Mouse (Mus musculus) heart, embryonic 15.5 days (tissue): ENCODE results near the gene Iqca. TPM values are rescaled to one million over a fixed set of nuclear protein-coding genes. Genes with fewer than 3 reads are reported as not detected.

ENCODE experiments used
- ATAC-seq: fragments of 200-750 bp; cut with Nextera tagmentation; replicated peaks from 2 replicates; pipeline ENCODE4 v1.8.0; 2017; ENCODE audit warnings: low read depth, moderate TSS enrichment; ENCODE audit not compliant: insufficient number of reproducible peaks, insufficient read depth, low FRiP score
- H3K27ac ChIP-seq: fragments of 300-500 bp; sonication (generic); 2 replicates; pipeline ENCODE4 v1.5.1; 2015; ENCODE audit warnings: mild to moderate bottlenecking, inconsistent platforms
- H3K27me3 ChIP-seq: fragments of 300-500 bp; sonication (generic); 2 replicates; pipeline ENCODE4 v1.6.1; 2015; ENCODE audit warnings: inconsistent platforms
- H3K36me3 ChIP-seq: fragments of 300-500 bp; sonication (generic); 2 replicates; pipeline ENCODE4 v1.6.1; 2015; ENCODE audit warnings: mild to moderate bottlenecking, inconsistent platforms
- H3K4me1 ChIP-seq: fragments of 300-500 bp; sonication (generic); replicated peaks from 2 replicates; pipeline ENCODE4 v1.6.1; 2015; ENCODE audit warnings: inconsistent platforms
- H3K4me2 ChIP-seq: fragments of 300-500 bp; sonication (generic); 2 replicates; pipeline ENCODE4 v1.6.1; 2015; ENCODE audit warnings: inconsistent platforms, mild to moderate bottlenecking, moderate library complexity
- H3K4me3 ChIP-seq: fragments of 300-500 bp; sonication (generic); 2 replicates; pipeline ENCODE4 v1.5.1; 2015; ENCODE audit warnings: mild to moderate bottlenecking, inconsistent platforms
- H3K9ac ChIP-seq: fragments of 300-500 bp; sonication (generic); 2 replicates; pipeline ENCODE4 v1.6.1; 2015; ENCODE audit warnings: mild to moderate bottlenecking, inconsistent platforms
- H3K9me3 ChIP-seq: fragments of 300-500 bp; sonication (generic); replicated peaks from 2 replicates; pipeline ENCODE4 v1.6.1; 2016; ENCODE audit warnings: inconsistent platforms
- WGBS: fragments of 180-500 bp; shearing (Covaris S2); methylation state at CpG from one replicate; pipeline ENCODE4 v1.1.7; 2015; ENCODE audit warnings: mixed read lengths; 5-methylcytosine and 5-hydroxymethylcytosine counted together
- polyA plus RNA-seq: library from polyadenylated mRNA; unstranded; fragments of >200 nt; fragmentation: Nextera tagmentation; extraction: Ambion mirVana; gene quantifications from 2 replicates; pipeline ENCODE4 v1.2.1, GENCODE M21; 2015

Iqca gene
- polyA plus RNA-seq, 1 experiment from 2014 or later, result not detected

- 56% methylated on average over 5 of the region's 5 CpGs for WGBS
- Histone ChIP-seq H3K27ac (no peak overlapping the region), H3K36me3 (no peaks in the 10 kb centered on the region), H3K27me3 (peaks cover 7% of the 10 kb centered on the region; the same call in 1 of the 2 replicates), H3K9me3 (no peaks in the 10 kb centered on the region), H3K4me1 (peaks cover 5% of the 10 kb centered on the region; the same call in 1 of the 2 replicates), H3K4me3 (no peak overlapping the region), H3K9ac (no peak overlapping the region), H3K4me2 (no peak overlapping the region)
- no peak for ATAC-seq
Observed at GRCm38 (mm10) chr1:90177978-90178377, 24.8 kb upstream of the Iqca start.

- Histone ChIP-seq H3K27ac (no peak overlapping the region), H3K9me3 (no peaks in the 10 kb centered on the region), H3K9ac (no peak overlapping the region), H3K36me3 (no peaks in the 10 kb centered on the region), H3K4me2 (no peak overlapping the region), H3K4me1 (peaks cover 5% of the 10 kb centered on the region; the same call in 1 of the 2 replicates), H3K27me3 (peaks cover 7% of the 10 kb centered on the region; the same call in 1 of the 2 replicates), H3K4me3 (no peak overlapping the region)
- ATAC-seq, result no peak
Observed at GRCm38 (mm10) chr1:90177565-90177964, 24.4 kb upstream of the Iqca start.

GRCm38 (mm10) chr1:90176223-90176622 lies 23.0 kb upstream of the Iqca start:
- Histone ChIP-seq H3K4me2 (no peak overlapping the region), H3K36me3 (no peaks in the 10 kb centered on the region), H3K4me1 (peaks cover 5% of the 10 kb centered on the region; the same call in 1 of the 2 replicates), H3K27me3 (0 out of 2 replicates have a peak, but pooled peaks cover 7% of the 10 kb centered on the region), H3K27ac (no peak overlapping the region), H3K9ac (no peak overlapping the region), H3K4me3 (no peak overlapping the region), H3K9me3 (no peaks in the 10 kb centered on the region)
- no peak for ATAC-seq
- WGBS, result 36% methylated on average over 7 of the region's 7 CpGs

- no peak for ATAC-seq
- WGBS, result 73% methylated on average over 8 of the region's 8 CpGs
- H3K27ac ChIP-seq, result no peak overlapping the region
- no peak overlapping the region for H3K9ac ChIP-seq
- 0 out of 2 replicates have a peak, but pooled peaks cover 2% of the 10 kb centered on the region for H3K27me3 ChIP-seq
- no peak overlapping the region for H3K4me2 ChIP-seq
- H3K9me3 ChIP-seq, result no peaks in the 10 kb centered on the region
- H3K36me3 ChIP-seq, result no peaks in the 10 kb centered on the region
- peaks cover 5% of the 10 kb centered on the region; the same call in 1 of the 2 replicates for H3K4me1 ChIP-seq
- H3K4me3 ChIP-seq, result no peak overlapping the region
Observed at GRCm38 (mm10) chr1:90174338-90174737, 21.1 kb upstream of the Iqca start.

GRCm38 (mm10) chr1:90164319-90164718 lies 11.1 kb upstream of the Iqca start:
- no peak overlapping the region for H3K4me2 ChIP-seq
- no peak overlapping the region for H3K4me3 ChIP-seq
- H3K27me3 ChIP-seq, result peaks cover 12% of the 10 kb centered on the region
- 56% methylated on average over 3 of the region's 3 CpGs for WGBS
- H3K4me1 ChIP-seq, result 0 out of 2 replicates have a peak, but pooled peaks cover 2% of the 10 kb centered on the region
- ATAC-seq, result no peak
- H3K27ac ChIP-seq, result no peak overlapping the region
- no peaks in the 10 kb centered on the region for H3K36me3 ChIP-seq
- H3K9ac ChIP-seq, result no peak overlapping the region
- H3K9me3 ChIP-seq, result no peaks in the 10 kb centered on the region

- whole genome bisulfite sequencing, result 71% methylated on average over 7 of the region's 7 CpGs
- Histone ChIP-seq H3K36me3 (no peaks in the 10 kb centered on the region), H3K9me3 (no peaks in the 10 kb centered on the region), H3K4me3 (no peak overlapping the region), H3K27me3 (peaks cover 15% of the 10 kb centered on the region), H3K4me2 (no peak overlapping the region), H3K4me1 (0 out of 2 replicates have a peak, but pooled peaks cover 2% of the 10 kb centered on the region), H3K27ac (0 out of 2 replicates have a peak overlapping the region, but pooled peaks have one; percentile 31), H3K9ac (no peak overlapping the region)
- ATAC-seq, result no peak
Observed at GRCm38 (mm10) chr1:90163161-90163560, 10.0 kb upstream of the Iqca start.

- Histone ChIP-seq H3K4me2 (no peak overlapping the region), H3K27me3 (peaks cover 22% of the 10 kb centered on the region), H3K9ac (no peak overlapping the region), H3K36me3 (no peaks in the 10 kb centered on the region), H3K9me3 (no peaks in the 10 kb centered on the region), H3K4me3 (no peak overlapping the region), H3K4me1 (0 out of 2 replicates have a peak, but pooled peaks cover 2% of the 10 kb centered on the region), H3K27ac (0 out of 2 replicates have a peak overlapping the region, but pooled peaks have one; percentile 31)
- no peak for ATAC-seq
- 71% methylated on average over 13 of the region's 13 CpGs for WGBS
Observed at GRCm38 (mm10) chr1:90162379-90162857, 9.2 kb upstream of the Iqca start.

- Histone ChIP-seq H3K9ac (no peak overlapping the region), H3K9me3 (no peaks in the 10 kb centered on the region), H3K4me1 (peaks cover 9% of the 10 kb centered on the region; the same call in 1 of the 2 replicates), H3K4me3 (no peak overlapping the region), H3K36me3 (no peaks in the 10 kb centered on the region), H3K4me2 (no peak overlapping the region), H3K27ac (no peak overlapping the region), H3K27me3 (peaks cover 25% of the 10 kb centered on the region)
- ATAC-seq, result no peak
- whole genome bisulfite sequencing, result 70% methylated on average over 6 of the region's 6 CpGs
Observed at GRCm38 (mm10) chr1:90161623-90162022, 8.4 kb upstream of the Iqca start.

- ATAC-seq, result no peak
- Histone ChIP-seq H3K9me3 (no peaks in the 10 kb centered on the region), H3K4me2 (no peak overlapping the region), H3K9ac (no peak overlapping the region), H3K4me3 (no peak overlapping the region), H3K36me3 (no peaks in the 10 kb centered on the region), H3K27ac (no peak overlapping the region), H3K4me1 (peaks cover 10% of the 10 kb centered on the region; the same call in 1 of the 2 replicates), H3K27me3 (peaks cover 37% of the 10 kb centered on the region)
- WGBS, result 39% methylated on average over 13 of the region's 13 CpGs
Observed at GRCm38 (mm10) chr1:90159927-90160326, 6.7 kb upstream of the Iqca start.

GRCm38 (mm10) chr1:90156589-90156988 lies 3.4 kb upstream of the Iqca start:
- peaks cover 21% of the 10 kb centered on the region for H3K4me1 ChIP-seq
- H3K27ac ChIP-seq, result no peak overlapping the region
- no peak for ATAC-seq
- no peak overlapping the region for H3K4me2 ChIP-seq
- no peak overlapping the region for H3K4me3 ChIP-seq
- no peaks in the 10 kb centered on the region for H3K9me3 ChIP-seq
- H3K9ac ChIP-seq, result no peak overlapping the region
- 43% methylated on average over 7 of the region's 7 CpGs for WGBS
- no peaks in the 10 kb centered on the region for H3K36me3 ChIP-seq
- peaks cover 53% of the 10 kb centered on the region for H3K27me3 ChIP-seq

GRCm38 (mm10) chr1:90153787-90154186 lies 586 bp upstream of the Iqca start:
- Histone ChIP-seq H3K9ac (no peak overlapping the region), H3K9me3 (no peaks in the 10 kb centered on the region), H3K36me3 (no peaks in the 10 kb centered on the region), H3K4me2 (peak overlapping the region; percentile 52), H3K27me3 (peaks cover 58% of the 10 kb centered on the region), H3K27ac (no peak overlapping the region), H3K4me3 (peak overlapping the region; percentile 23), H3K4me1 (peaks cover 21% of the 10 kb centered on the region)
- ATAC-seq, result no peak
- WGBS, result 22% methylated on average over 6 of the region's 6 CpGs

GRCm38 (mm10) chr1:90139729-90140128 lies 13.5 kb downstream of the Iqca start:
- no peak overlapping the region for H3K4me2 ChIP-seq
- no peak; the same call in 1 of the 2 replicates for ATAC-seq
- H3K27ac ChIP-seq, result no peak overlapping the region
- no peaks in the 10 kb centered on the region for H3K36me3 ChIP-seq
- H3K9me3 ChIP-seq, result no peaks in the 10 kb centered on the region
- WGBS, result 65% methylated on average over 8 of the region's 8 CpGs
- H3K4me1 ChIP-seq, result no peaks in the 10 kb centered on the region
- H3K27me3 ChIP-seq, result peaks cover 11% of the 10 kb centered on the region; the same call in 1 of the 2 replicates
- no peak overlapping the region for H3K4me3 ChIP-seq
- H3K9ac ChIP-seq, result no peak overlapping the region
